Mouse (Mus musculus): ENCODE measurements around the gene Nudt19.
"Not testable (repeated sequence)": the region's sequence is repeated elsewhere in the genome, so short reads cannot be mapped to it uniquely, and the experiment has no call there.

The Nudt19 gene

DNA sequence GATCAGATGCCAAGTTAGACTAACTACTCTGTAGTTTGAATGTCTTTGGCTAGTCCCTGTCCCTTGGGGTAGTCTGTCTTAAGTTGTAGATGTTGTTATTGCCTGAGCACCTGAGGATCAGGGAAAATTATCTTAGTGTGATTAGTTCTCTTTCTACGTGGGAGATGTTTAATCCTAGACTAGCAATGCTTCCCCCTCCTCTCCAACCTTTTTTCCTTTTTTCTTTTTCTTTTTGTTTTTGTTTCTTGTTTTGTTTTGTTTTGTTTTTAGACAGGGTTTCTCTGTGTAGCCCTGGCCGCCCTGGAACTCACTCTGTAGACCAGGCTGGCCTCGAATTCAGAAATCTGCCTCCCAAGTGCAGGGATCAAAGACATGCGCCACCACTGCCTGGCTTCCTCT, at the start of gene Nudt19:
TSS of gene Nudt19 (minus strand) at position 100 of the 399 bp plus-strand sequence.
- DNase-seq (ENCODE audit: low read depth, low spot score): no peak

DNA sequence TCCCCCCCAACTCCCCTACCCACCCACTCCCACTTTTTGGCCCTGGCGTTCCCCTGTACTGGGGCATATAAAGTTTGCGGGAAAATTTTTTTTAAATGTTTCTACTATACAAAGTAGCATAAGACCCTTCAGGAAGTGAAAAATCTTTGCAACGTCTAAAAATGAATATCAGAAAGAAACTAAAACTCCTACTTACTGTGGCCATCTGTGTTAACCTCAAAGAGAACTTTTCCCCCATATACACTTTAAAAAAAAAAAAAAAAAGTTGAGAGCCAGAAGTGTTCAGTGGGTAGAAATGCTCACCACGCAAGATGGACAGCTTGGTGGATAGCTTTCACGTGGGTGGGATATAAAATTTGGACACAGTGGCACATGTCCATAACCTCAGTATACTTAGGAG, 46.7 kb upstream of the Nudt19 start:
- DNase-seq (ENCODE audit: low read depth, low spot score): no peak

DNA sequence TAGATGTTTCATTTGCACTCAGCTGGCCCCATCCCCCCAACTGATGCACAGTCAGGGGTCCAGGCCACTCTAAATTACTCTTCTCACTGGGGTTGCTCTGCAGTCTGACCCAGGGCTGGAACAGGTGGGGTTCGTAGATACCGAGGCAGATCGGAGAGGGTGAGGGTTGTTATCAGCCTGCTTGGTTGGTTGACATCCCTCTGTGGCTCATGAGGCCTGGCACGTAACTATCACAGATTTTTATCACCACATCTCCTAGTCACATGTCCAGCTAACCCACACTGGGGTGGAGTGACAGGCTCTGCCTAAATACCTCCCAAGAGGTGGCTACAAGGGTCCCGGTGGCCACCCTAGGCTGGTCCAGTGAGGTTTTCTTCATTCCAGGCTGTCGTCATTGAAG, 45.0 kb upstream of the Nudt19 start:
- DNase-seq (ENCODE audit: low read depth, low spot score): no peak

DNA sequence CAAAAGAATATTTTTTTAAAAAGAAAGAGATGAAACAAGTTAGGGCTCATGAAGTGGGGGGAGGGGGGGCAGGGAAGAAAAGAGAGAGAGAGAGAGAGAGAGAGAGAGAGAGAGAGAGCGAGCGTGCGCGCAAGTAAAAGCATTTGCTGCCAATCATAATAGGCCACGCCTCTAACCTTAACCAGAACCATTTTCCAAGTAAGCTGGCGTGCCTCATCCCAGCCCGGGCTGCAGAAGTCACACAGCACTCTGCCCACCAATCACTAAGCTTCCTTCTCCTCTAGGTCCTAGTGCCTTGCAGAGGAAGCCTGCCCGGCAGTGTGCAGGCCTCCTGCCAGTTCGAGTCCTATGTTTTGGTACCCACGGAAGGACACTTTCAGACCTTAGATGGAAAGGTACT, 43.9 kb upstream of the Nudt19 start:
- no peak for DNase-seq (ENCODE audit: low read depth, low spot score)

DNA sequence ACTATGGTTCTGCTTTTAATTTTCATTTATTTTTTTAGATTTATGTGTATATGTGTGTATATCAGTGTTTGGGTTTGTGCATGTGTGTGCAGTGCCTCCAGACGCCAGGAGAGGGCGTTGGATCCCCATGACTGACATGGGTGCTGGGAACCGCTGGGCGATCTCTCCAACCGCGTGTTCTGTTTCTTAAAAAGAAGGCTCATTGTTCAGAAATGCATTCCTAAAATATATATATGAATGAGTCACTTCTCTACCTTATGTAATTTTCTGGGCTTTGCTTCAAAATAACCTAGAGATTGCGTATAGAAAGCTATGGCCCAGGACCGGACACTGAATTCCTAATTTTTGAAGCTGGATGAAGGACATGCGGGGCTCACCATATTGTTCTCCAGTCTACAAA, 43.4 kb upstream of the Nudt19 start:
- peak; percentile 24 for DNase-seq (ENCODE audit: low read depth, low spot score)

DNA sequence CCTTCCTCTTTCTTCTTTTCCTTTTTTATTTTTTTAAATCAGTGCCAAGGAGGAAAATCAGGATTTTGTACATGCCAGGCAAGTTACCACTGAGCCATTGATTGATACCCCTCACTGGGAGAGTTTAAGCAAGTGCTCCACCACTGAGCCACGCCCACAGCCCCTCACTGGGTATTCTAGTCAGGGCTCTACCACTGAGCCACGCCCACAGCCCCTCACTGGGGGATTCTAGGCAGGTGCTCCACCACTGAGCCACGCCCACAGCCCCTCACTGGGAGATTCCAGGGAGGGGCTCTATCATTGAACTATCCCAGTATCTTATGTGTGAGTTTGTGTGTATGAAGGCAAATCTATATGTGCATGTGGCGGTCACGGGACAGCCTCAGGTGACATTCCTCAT, 38.2 kb upstream of the Nudt19 start:
- no peak for DNase-seq (ENCODE audit: low read depth, low spot score)

DNA sequence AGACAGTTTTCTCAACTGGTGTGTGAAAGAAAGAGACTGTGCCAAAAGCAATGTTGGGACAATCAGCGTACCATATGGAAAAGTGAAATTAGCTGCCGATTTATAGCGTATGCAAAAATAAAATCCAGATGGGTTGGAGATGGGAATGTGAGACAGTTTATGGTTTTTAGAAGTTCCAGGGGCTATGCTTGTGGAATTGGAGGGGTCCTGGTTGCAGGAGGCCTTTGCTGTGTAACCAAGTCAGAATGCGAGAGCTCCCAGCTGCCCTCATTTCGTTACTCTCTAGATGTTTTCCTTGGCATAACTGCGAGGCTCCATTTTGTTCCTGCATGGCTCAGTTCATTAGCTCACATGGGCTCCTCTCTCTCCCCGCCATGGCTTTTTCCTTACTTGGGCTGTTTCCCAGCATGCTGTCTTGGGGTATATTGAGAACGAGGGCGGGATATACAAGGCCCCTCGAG, 34.7 kb upstream of the Nudt19 start:
- no peak for DNase-seq (ENCODE audit: low read depth, low spot score)

DNA sequence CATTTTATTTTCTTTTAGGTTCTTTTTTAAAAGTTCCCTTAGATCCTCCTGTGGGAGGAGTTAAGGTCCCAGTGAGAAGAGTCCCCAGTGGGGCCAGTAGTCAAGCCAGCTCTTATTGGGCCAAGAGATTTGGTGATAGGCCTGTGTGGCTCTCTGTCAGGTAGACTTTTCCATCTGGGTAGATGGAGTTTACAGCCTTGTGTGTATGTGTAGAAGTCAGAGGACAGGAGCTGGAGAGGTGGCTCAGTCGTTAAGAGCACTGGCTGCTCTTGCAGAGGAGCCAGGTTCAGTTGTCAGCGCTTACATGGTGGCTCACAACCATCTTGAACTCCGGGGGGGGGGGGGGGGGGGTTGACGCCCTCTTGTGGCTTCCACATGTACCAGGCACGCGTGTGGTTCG, 33.4 kb upstream of the Nudt19 start:
- DNase-seq (ENCODE audit: low read depth, low spot score): no peak

DNA sequence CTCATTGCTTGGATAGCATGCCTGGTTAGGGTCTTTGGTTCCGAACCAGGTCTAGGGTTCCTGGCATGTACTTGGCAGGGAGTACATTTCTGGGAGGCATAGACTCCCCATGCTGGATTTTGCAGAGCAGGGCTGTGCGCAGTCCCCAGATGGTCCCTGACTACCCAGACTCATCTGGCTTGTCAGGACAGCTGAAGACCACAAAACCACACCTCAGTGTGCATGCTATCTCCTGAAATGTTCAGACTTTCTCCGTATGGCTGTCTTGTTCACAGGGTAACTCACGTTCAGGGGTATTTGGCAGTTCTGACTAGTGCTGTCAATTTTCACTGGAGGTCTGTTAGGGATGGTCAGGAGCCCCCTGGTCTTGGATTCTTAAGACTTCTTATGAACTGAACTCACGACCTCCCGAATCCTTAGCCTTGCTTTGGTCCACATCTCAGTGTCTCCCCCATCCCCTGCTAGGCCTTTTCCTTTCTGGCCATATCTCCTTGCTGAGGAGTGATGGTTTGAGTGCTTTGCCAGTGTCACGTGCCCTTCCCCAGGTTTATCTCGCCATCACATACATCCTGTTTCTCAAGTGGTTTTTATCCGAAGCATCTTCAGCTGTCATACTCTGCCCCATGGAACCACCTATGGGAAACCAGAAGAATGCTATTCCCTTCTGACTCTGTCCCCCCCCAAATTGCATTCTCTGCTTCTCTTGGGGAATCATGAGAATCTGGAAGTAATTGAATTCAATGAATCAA, 32.8 kb upstream of the Nudt19 start:
- no peak for DNase-seq (ENCODE audit: low read depth, low spot score)

DNA sequence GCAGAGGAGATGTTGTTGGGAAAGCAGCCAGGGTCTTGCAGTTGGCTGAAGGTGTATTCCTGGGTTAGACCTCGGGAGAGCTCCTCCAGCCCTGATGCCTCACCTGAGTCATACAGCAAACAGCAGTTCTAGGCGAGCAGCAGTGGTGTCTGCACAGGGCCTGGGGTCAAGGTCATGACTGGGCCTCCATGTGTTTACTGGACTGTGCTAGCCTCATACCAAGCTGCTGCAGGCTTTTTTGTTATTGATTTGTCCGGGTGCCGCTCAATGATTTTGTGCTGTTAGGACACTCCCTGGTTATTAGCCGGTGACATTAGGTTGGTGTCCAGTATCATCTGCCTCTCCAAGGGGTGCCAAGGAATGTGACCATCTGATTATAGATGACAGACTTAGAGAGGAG, 31.6 kb upstream of the Nudt19 start:
- no peak for DNase-seq (ENCODE audit: low read depth, low spot score)

DNA sequence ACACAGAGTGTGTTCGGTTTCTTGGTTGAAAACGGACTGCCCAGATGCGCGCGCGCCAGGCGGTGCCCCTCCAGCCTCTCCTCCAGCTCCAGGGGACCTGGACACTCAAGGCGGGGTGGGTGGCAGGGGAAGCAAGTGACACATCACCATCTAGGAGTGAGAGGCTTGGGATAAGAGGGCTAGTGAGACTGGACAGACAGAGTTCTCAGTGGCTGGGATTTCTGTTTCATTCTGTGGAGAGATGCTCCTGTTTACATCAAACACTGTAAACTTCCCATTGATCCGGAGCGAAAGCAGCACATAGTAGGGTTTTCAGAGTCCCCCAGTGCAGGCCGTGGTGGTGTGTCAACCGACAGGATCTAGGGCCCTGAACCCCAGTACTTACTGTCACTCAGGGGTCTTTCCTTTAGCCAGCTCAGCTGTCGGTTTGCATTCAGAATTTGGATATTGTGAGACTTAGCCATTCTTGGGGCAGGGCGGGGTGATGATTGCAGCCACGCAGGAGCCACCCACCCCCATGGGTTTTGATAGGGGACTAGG, 30.9 kb upstream of the Nudt19 start:
- DNase-seq (ENCODE audit: low read depth, low spot score): no peak

DNA sequence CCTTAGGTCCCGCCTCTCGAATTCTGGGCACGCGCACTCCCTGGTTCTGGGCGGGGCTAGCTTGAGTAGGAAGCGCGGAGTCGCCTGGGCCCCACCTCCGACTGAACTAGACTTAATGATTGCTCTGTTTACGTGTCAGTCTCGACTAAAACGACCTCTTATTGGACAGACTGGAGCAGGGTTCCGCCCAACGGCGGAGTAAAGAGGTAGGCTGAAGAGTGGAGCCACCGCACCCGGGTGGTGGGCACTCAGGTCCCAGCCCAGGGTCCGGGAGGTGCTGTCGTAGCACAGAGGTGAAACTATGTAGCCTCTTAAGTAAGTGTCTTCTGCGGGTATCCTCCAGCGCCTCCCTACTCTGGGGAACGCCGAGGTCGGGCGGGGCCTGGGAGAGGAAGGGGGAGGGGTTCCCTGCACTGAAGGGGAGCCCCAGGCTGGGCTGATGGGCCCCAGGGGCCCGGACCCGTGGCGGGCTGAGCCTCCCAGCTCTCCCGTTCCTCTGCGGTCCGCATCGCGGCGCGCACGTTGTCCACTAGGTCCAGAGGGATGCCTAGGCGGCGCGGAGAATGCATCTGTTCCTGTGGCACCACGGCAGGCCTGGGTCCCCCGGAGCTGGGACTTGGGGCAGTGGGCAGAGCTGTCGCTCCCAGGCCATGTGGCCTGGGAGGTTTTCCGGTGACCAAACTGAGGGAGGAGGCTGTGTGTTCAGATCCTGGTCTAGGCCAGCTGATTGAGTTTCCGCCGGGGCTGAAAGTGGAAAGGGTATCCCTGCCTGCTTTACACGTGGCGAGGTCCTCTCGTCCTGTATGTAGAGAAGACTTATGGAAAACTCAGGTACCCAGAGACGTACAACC, 30.2 kb upstream of the Nudt19 start, which contains the start of gene Ankrd27:
TSS of gene Ankrd27 (plus strand) at position 190 of the 851 bp plus-strand sequence.
- DNase-seq (ENCODE audit: low read depth, low spot score): peak; percentile 96

DNA sequence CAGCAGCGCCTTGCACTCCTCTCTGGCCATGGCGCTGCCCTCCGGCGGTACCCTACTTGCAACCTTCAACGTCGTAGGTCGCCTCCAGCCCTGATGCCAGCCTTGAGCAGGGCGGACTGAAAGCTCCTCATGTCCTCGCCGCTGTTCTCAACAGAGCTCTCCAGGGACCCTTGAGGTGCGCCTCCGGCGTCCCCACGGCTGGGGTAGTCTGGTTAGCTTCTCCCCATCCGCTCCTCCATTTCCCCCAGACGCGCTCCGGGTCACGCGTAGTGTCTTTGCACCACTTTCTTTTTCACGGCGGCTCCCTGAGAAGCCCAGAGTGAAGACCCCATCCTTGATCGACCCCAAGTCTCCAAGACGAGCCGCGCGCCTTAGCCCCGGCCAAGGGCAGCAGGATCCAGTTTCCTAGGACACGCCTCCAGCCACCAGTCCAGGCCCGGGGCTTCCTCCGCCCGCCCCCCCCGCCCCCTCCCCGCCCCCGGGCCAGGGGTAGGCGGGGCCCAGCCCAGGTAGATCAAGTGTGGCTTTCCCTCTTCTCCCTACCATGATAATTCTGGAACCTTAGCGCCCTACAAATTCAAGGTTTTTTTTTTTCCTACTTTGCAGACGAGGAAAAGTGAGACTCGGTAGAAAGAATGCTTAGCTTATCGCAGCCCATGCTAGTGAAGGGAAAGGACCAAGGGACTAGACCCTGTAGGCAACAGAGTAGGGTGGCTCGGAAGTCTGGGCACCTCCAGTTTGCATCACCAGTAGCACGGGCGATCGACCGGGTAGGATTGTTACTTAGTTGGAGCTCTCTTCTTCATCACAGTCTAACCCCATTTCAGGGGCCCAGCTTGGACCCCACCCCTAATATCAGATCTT, 29.3 kb upstream of the Nudt19 start, which contains the start of gene Rgs9bp:
TSS of gene Rgs9bp (minus strand) at position 392 of the 864 bp plus-strand sequence.
- no peak for DNase-seq (ENCODE audit: low read depth, low spot score)

DNA sequence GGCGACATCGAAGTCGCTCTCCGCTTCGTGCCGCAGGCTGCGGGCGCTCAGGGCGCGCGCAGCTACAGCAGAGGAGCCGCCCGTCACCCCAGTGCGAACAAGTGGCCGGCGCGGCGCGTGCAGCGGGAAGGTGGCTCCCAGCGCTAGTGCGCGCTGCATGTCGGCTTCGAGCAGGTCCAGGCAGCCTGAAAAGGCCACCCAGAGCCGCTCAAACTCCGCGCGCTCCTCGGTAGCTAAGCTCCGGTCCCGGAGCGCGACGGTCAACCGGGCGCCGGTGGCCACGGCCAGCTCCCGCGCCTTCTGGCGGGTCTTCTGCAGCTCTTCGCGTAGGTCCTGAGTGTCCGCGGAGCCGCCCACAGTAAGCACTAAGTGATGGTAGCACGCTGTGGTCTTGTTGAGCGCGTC, 28.7 kb upstream of the Nudt19 start:
- DNase-seq (ENCODE audit: low read depth, low spot score): no peak

DNA sequence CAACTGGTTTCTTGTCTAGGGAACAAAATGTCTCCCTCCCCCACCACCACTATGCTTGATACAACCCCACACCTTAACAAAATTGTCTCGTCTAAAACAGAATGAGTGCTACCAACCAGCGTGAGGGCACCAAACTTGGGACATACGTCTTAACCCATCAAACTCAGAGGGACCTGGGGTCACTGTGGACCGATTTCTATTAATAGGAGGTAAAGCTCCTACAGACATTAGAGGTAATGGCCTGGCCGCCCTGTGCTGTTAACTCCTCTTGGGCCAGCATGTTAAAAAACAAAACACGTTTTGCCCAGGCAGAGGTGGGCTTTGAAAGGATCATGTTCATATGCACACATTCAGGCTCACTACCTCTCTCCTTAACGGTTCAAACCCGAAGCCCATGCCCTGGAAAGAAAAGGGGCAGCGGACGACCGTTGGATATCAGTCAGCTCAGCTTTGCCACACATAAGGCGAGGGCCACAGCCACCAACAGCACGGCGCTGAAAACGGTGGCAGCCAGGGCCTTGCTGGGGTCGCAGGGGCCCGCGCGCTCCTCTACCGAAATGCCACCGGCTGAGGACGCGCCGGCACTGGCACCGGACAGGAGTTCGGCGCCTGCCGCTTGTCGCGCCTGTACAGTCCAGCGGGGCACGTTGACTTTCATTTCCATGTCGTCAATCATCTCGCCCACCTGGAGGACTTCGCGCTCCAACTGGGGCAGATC, 28.1 kb upstream of the Nudt19 start:
- DNase-seq (ENCODE audit: low read depth, low spot score): no peak

DNA sequence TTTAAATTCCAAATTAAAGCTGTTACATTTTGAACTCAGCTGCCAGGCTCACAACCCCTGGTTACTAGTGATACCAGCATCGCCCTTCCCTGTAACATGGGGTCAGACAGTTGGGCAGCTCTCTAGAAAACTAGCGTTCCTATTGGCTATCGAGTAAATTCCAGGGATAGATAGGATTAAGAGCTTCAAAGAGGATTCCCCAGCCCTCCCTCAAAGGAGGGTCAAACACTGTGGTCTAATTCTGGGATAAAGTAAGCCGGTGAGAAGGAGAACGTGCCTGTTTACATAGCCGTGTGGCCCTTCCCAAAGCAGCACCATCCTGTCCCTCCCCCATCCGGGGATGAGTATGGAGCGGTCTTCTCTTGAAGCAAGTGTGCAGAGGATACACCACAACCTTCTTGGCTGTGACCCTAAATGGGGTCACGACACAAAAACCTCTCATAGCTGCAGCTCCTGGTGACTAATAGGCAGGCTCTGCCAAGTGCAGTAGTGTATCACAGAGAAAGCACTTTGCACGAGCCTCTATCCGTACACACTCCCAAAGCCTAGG, 27.4 kb upstream of the Nudt19 start:
- DNase-seq (ENCODE audit: low read depth, low spot score): peak; percentile 29

DNA sequence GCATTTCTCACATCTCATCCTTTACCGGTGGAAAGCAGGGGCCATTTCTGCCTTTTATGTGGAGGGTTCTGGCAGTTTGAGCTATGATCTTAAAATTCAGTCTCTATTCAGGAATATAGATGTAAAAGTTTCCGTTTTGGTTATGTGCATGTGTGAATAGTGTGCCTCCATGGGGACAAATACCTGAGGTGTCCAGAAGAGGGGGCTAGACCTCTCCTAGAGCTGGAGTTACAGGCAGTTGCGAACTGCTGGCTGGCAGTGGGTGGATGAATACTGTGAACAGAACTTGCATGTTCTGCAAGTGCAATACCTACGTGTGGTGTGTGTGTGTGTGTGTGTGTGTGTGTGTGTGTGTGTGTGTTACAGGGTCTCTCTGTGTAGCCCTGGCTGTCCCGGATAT, 26.6 kb upstream of the Nudt19 start:
- peak; percentile 14 for DNase-seq (ENCODE audit: low read depth, low spot score)

DNA sequence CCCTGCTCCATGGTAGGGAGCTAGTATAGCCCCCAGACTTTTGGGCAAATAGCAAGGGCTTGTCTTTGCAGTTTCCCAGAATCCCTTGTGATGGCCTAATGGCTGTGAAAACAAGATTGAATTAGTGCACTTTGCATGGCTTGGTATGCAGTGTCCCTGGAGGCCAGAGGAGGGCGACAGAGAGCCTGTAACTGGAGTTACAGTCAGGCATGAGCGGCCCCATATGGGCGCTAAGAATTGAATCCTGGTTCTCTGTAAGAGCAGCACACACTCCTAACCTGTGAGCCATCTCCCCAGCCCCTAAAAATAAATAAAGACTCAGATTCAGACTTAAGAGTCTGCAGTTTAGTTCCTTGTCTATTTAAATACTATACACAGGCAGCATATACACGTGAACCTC, 23.7 kb upstream of the Nudt19 start:
- DNase-seq (ENCODE audit: low read depth, low spot score): peak; percentile 46

DNA sequence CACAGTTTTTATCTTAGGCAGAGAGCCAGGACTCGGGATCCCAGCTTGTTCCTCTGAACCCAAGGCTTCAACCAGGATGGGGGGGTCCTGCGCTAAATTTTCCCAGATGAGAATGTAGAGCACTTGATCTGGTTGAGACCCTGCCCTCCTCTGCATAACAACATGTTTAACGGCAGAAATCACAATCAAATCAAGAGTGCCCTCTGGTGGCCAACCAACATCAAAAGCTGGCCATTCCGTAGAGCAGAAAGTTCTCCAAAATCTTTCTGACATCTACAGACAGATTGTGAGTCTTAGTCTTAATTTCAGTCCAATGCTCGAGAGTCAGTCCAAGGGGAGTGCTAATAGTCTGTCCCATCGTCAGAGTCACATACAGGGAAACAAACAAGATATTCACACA, 14.8 kb upstream of the Nudt19 start:
- peak; percentile 4 for DNase-seq (ENCODE audit: low read depth, low spot score)

DNA sequence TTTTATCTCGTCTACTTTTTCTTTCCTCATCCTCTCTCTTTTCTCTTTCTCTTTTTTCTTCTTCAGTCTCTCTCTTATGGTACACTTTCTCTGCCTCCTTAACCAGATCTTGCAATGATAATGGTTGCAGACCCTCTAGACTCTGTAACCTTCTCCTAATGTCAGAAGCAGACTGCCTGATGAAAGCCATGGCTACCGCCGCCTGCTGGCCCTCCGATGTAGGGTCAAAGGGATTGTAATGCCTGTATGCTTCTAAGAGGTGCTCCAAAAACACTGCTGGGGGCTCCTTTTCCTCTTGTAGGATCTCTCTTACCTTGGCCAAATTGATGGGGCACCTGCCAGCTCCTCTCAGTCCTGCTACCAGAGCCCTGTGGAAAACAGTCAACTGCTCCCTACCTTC, 13.6 kb upstream of the Nudt19 start:
- not testable (repeated sequence) for DNase-seq (ENCODE audit: low read depth, low spot score)

All from 3T3-L1 (cell line).